Mouse (Mus musculus): Measurements from ENCODE around the gene Zbtb20.

GRCm38 (mm10) chr16:43230253-43230652, 354.6 kb downstream of the Zbtb20 start:
- no peak for TF ChIP-seq CTCF (IDR thresholded peaks at IDR 0.05; ENCODE audit: control insufficient read depth, insufficient read depth, insufficient read length)
- TF ChIP-seq MYOD1 (IDR thresholded peaks at IDR 0.05; ENCODE audit: control insufficient read depth, insufficient read length, low read depth), result no peak
- TF ChIP-seq USF1 (IDR thresholded peaks at IDR 0.05; ENCODE audit: low read depth), result no peak

All from C2C12 (cell line).